Mouse (Mus musculus): Measurements from ENCODE around the gene Slc24a3.

DNA sequence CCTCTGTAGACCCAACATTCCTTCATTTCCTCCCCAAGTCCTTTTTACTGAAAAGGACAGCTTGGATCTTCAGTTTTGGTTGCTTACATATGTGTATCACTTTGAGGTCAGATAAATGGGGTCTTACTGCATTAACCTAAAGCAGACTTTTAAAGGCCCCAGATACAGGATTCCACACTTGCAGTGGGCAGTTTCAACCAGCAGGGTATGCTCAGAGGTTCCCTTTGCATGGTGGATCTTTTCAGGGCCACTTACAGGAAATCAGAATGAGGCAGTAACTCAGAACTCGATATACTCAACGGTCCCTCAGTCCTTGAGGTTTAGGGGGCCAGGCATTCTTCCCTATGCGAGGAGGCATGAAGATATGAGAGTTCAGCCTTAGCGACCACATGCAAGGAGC lies 101.9 kb downstream of the Slc24a3 start:
- TF ChIP-seq EP300 (IDR thresholded peaks at IDR 0.05; ENCODE audit: low read depth) (no peak), CTCF (IDR thresholded peaks at IDR 0.05; ENCODE audit: low read depth) (no peak)

Measured in liver, embryonic 14.5 days (tissue).